Mouse (Mus musculus) liver, postnatal 0 days (tissue): ENCODE measurements at regions not wholly inside any gene's neighbourhood (a gene's known extent, or its start where the extent isn't known, plus 50 kb on each side); places are given as distances from the start of the nearest gene placed in this dataset.

ENCODE experiments used
- ATAC-seq: fragments of 200-750 bp; cut with Nextera tagmentation; 2 replicates; pipeline ENCODE4 v1.8.0; 2017; ENCODE audit warnings: mild to moderate bottlenecking, moderate library complexity
- DNase-seq: peaks from one replicate; pipeline ENCODE4 v3.0.0-alpha.2; 2016
- H3K27ac ChIP-seq: fragments of 300-500 bp; sonication (generic); 2 replicates; pipeline ENCODE4 v1.5.1; 2014; ENCODE audit warnings: antibody characterized with exemption, moderate library complexity, mild to moderate bottlenecking, low read depth
- H3K27me3 ChIP-seq: fragments of 300-500 bp; sonication (generic); 2 replicates; pipeline ENCODE4 v1.6.1; 2014; ENCODE audit warnings: low read length, control low read depth, mixed read lengths; ENCODE audit not compliant: insufficient read depth
- H3K36me3 ChIP-seq: fragments of 300-500 bp; sonication (generic); replicated peaks from 2 replicates; pipeline ENCODE4 v1.6.1; 2014; ENCODE audit warnings: mild to moderate bottlenecking, control low read depth, low read length, moderate library complexity, mixed read lengths; ENCODE audit not compliant: insufficient read depth
- H3K4me1 ChIP-seq: fragments of 300-500 bp; sonication (generic); 2 replicates; pipeline ENCODE4 v1.6.1; 2014; ENCODE audit warnings: antibody characterized with exemption, mild to moderate bottlenecking, control low read depth; ENCODE audit not compliant: insufficient read depth
- H3K4me2 ChIP-seq: fragments of 300-500 bp; sonication (generic); 2 replicates; pipeline ENCODE4 v1.6.1; 2014; ENCODE audit warnings: low read depth, mild to moderate bottlenecking, low read length, moderate library complexity, mixed read lengths
- H3K4me3 ChIP-seq: fragments of 300-500 bp; sonication (generic); 2 replicates; pipeline ENCODE4 v1.5.1; 2014; ENCODE audit warnings: low read depth, low read length
- H3K9ac ChIP-seq: fragments of 300-500 bp; sonication (generic); replicated peaks from 2 replicates; pipeline ENCODE4 v1.6.1; 2014; ENCODE audit warnings: mild to moderate bottlenecking, moderate library complexity
- H3K9me3 ChIP-seq: fragments of 300-500 bp; sonication (generic); 2 replicates; pipeline ENCODE4 v1.6.1; 2016; ENCODE audit warnings: mild to moderate bottlenecking, control low read depth, low read length, mixed read lengths
- CTCF ChIP-seq: sonication (generic); IDR thresholded peaks from 2 replicates; pipeline ENCODE4 v1.5.1; 2016; ENCODE audit warnings: antibody characterized with exemption, low read depth
- EP300 ChIP-seq: IDR thresholded peaks from 2 replicates; pipeline ENCODE4 v1.6.1; 2016; ENCODE audit warnings: antibody characterized with exemption, low read depth, mild to moderate bottlenecking
- WGBS: fragments of 180-500 bp; shearing (Covaris S2); extraction: QIAGEN DNeasy Blood & Tissue Kit; methylation state at CpG from one replicate; pipeline ENCODE4 v1.1.7; 2014; ENCODE audit not compliant: insufficient replicate concordance; 5-methylcytosine and 5-hydroxymethylcytosine counted together

DNA sequence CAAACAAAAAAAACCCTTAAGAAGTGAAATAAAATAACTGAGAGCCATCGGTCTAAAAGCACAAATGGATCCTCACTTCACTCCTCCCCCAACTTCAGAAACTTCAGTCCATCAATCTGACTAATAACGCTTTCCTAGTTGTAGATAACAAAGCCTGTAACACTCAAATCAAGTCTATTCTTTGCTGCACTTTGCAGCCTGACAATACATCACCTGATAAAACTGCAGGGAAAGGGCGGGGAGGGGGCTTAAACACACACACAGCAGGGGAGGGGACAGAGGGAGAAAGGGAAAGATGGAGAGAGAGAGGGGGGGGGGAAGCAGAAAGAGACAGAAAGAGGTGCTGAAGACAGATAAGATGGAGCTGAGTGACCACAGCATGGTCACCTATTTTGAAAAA is 99.8 kb upstream of the B3galt2 start:
- H3K4me3 ChIP-seq: no peak overlapping the region
- ATAC-seq: no peak
- DNase-seq: no peak
- WGBS: 49% methylated on average over 3 of the region's 3 CpGs
- H3K4me2 ChIP-seq: no peak overlapping the region
- no peaks in the 10 kb centered on the region for H3K36me3 ChIP-seq
- H3K4me1 ChIP-seq: no peaks in the 10 kb centered on the region
- H3K9ac ChIP-seq: no peak overlapping the region
- TF ChIP-seq CTCF: no peak
- no peak for TF ChIP-seq EP300
- no peaks in the 10 kb centered on the region for H3K27me3 ChIP-seq
- no peak overlapping the region for H3K27ac ChIP-seq
- no peaks in the 10 kb centered on the region for H3K9me3 ChIP-seq
